Mouse (Mus musculus) heart, embryonic 12.5 days (tissue): ENCODE data around the gene Tax1bp1. TPM values are rescaled to one million over a fixed set of nuclear protein-coding genes. Genes with fewer than 3 reads are reported as not detected.

Experiments used
- ATAC-seq: fragments of 200-750 bp; cut with Nextera tagmentation; 2 replicates; pipeline ENCODE4 v1.8.0; 2017; ENCODE audit warnings: moderate TSS enrichment, moderate library complexity; ENCODE audit not compliant: insufficient number of reproducible peaks, low FRiP score
- H3K27ac ChIP-seq: fragments of 300-500 bp; sonication (generic); 2 replicates; pipeline ENCODE4 v1.5.1; 2016; ENCODE audit warnings: mild to moderate bottlenecking, moderate library complexity; ENCODE audit not compliant: poor library complexity, severe bottlenecking
- H3K27me3 ChIP-seq: fragments of 300-500 bp; sonication (generic); replicated peaks from 2 replicates; pipeline ENCODE4 v1.6.1; 2016; ENCODE audit warnings: mild to moderate bottlenecking, moderate library complexity
- H3K36me3 ChIP-seq: fragments of 300-500 bp; sonication (generic); 2 replicates; pipeline ENCODE4 v1.6.1; 2016; ENCODE audit warnings: mild to moderate bottlenecking, moderate library complexity
- H3K4me1 ChIP-seq: fragments of 300-500 bp; sonication (generic); replicated peaks from 2 replicates; pipeline ENCODE4 v1.6.1; 2016; ENCODE audit warnings: mild to moderate bottlenecking
- H3K4me2 ChIP-seq: fragments of 300-500 bp; sonication (generic); 2 replicates; pipeline ENCODE4 v1.6.1; 2016; ENCODE audit warnings: mild to moderate bottlenecking, moderate library complexity
- H3K4me3 ChIP-seq: fragments of 300-500 bp; sonication (generic); 2 replicates; pipeline ENCODE4 v1.5.1; 2016; ENCODE audit warnings: mild to moderate bottlenecking
- H3K9ac ChIP-seq: fragments of 300-500 bp; sonication (generic); 2 replicates; pipeline ENCODE4 v1.6.1; 2016; ENCODE audit warnings: mild to moderate bottlenecking, moderate library complexity
- H3K9me3 ChIP-seq: fragments of 300-500 bp; sonication (generic); replicated peaks from 2 replicates; pipeline ENCODE4 v1.6.1; 2016; ENCODE audit warnings: mild to moderate bottlenecking, moderate library complexity
- WGBS: fragments of 180-500 bp; shearing (Covaris S2); methylation state at CpG from one replicate; pipeline ENCODE4 v1.1.7; 2016; 5-methylcytosine and 5-hydroxymethylcytosine counted together
- polyA plus RNA-seq: library from polyadenylated mRNA; unstranded; fragments of >200 nt; fragmentation: Nextera tagmentation; extraction: Ambion mirVana; gene quantifications from 2 replicates; pipeline ENCODE4 v1.2.1, GENCODE M21; 2016

Tax1bp1 gene
- polyA plus RNA-seq, 1 experiment from 2014 or later = 102 TPM

GRCm38 (mm10) chr6:52797252-52797800, 83.8 kb downstream of the Tax1bp1 start:
- Histone ChIP-seq H3K9me3 (no peaks in the 10 kb centered on the region), H3K27ac (peak overlapping the region; percentile 13; the same call in 1 of the 2 replicates), H3K4me1 (peaks cover 53% of the 10 kb centered on the region), H3K36me3 (no peaks in the 10 kb centered on the region), H3K9ac (no peak overlapping the region), H3K4me2 (no peak overlapping the region), H3K27me3 (no peaks in the 10 kb centered on the region), H3K4me3 (no peak overlapping the region)
- WGBS = 49% methylated on average over 6 of the region's 6 CpGs
- ATAC-seq = no peak

- peaks cover 24% of the 10 kb centered on the region for H3K4me1 ChIP-seq
- H3K4me3 ChIP-seq = no peak overlapping the region
- no peaks in the 10 kb centered on the region for H3K27me3 ChIP-seq
- H3K9ac ChIP-seq = no peak overlapping the region
- no peaks in the 10 kb centered on the region for H3K9me3 ChIP-seq
- 66% methylated on average over 9 of the region's 9 CpGs for WGBS
- H3K36me3 ChIP-seq = no peaks in the 10 kb centered on the region
- H3K4me2 ChIP-seq = no peak overlapping the region
- no peak overlapping the region for H3K27ac ChIP-seq
- no peak for ATAC-seq
These were observed 88.7 kb downstream of the Tax1bp1 start for GRCm38 (mm10) chr6:52802181-52802580.

- Histone ChIP-seq H3K4me2 (no peak overlapping the region), H3K27me3 (no peaks in the 10 kb centered on the region), H3K4me1 (peaks cover 14% of the 10 kb centered on the region; the same call in 1 of the 2 replicates), H3K4me3 (no peak overlapping the region), H3K36me3 (no peaks in the 10 kb centered on the region), H3K27ac (no peak overlapping the region), H3K9ac (no peak overlapping the region), H3K9me3 (no peaks in the 10 kb centered on the region)
- no peak for ATAC-seq
- 85% methylated on average over 3 of the region's 3 CpGs for WGBS
These were observed 91.8 kb downstream of the Tax1bp1 start for GRCm38 (mm10) chr6:52805237-52805856.

Other genes with a start within 250 kb of the Tax1bp1 start
- 126 and 129 TPM in 2 replicates for gene Hibadh, start 73.3 kb upstream of the Tax1bp1 start, polyA plus RNA-seq